8 mouse cellular contexts compared by ENCODE assay signal in genomic region chr10:45066931-45067308, GRCm38 (mm10). TPM values are rescaled to one million over a fixed set of nuclear protein-coding genes. Genes with fewer than 3 reads are reported as not detected.
DNase-seq lines count a peak whose midpoint lies in the region; ATAC-seq lines count a peak whose summit lies in the region.

Prep (plus strand) TSS chr10:45067203.

- peak within 1 kb of the TSS; percentile 64 for H3K4me2 ChIP-seq in hindbrain, embryonic 16.5 days (ENCODE audit: low read length)

- peak; percentile 75 to 88 for DNase-seq in cerebellum, postnatal 4 days (ENCODE audit: low spot score in 2 of 2)
- peak; percentile 94 for DNase-seq in gastrocnemius, adult 18-20 months (ENCODE audit: low spot score)
- DNase-seq in left cerebral cortex, adult 8-10 months (ENCODE audit: low spot score in 2 of 2) = peak; percentile 75 to 88
- DNase-seq in right cerebral cortex, adult 18-20 months = peak; percentile 93
- DNase-seq in urinary bladder, adult 2 months (ENCODE audit: low spot score) = peak; percentile 93

- H3K4me1 ChIP-seq in hindbrain, embryonic 16.5 days (ENCODE audit: control insufficient read depth, insufficient read depth, low read depth, low read length) = peaks cover 16% of the 10 kb centered on the region

- H3K9ac ChIP-seq in hindbrain, embryonic 16.5 days (ENCODE audit: low read depth, low read length) = peak within 1 kb of the TSS; percentile 83

- H3K36me3 ChIP-seq in hindbrain, embryonic 16.5 days (ENCODE audit: control insufficient read depth, insufficient read depth, low read length) = no peaks in the 10 kb centered on the region

- H3K27ac ChIP-seq in hindbrain, embryonic 16.5 days (ENCODE audit: low read depth, low read length) = peak within 1 kb of the TSS; percentile 79

- peak; percentile 92 for ATAC-seq in activated CD4-positive, CD25-positive, alpha-beta regulatory T cell, adult 4 months
- peak; percentile 96 for ATAC-seq in hindbrain, embryonic 16.5 days
- ATAC-seq in megakaryocyte, adult 5-6 weeks (ENCODE audit: poor library complexity, severe bottlenecking) = peak; percentile 95

- H3K27me3 ChIP-seq in hindbrain, embryonic 16.5 days (replicated peaks; ENCODE audit: control insufficient read depth, insufficient read depth, low read length) = no peaks in the 10 kb centered on the region

- 0% methylated on average over 29 of the region's 57 CpGs for WGBS in hindbrain, embryonic 16.5 days

- H3K9me3 ChIP-seq in hindbrain, embryonic 16.5 days (ENCODE audit: control insufficient read depth, low read length) = no peaks in the 10 kb centered on the region

- peak within 1 kb of the TSS; percentile 71 for H3K4me3 ChIP-seq in hindbrain, embryonic 16.5 days (ENCODE audit: low read length)

RNA-seq across cellular contexts. Expression of gene Prep, which starts in this region (rescaled TPM):
- 1 to 10 TPM; 4.1 to 5.2 TPM for polyA plus RNA-seq in activated CD4-positive, CD25-positive, alpha-beta regulatory T cell, adult 4 months (2017; shearing (Covaris generic))
- total RNA-seq in gastrocnemius, adult 18-20 months (2021) = 1 to 10 TPM; 6.0 to 6.9 TPM
- polyA plus RNA-seq in hindbrain, embryonic 16.5 days (2015; fragmentation: Nextera tagmentation; extraction: Ambion mirVana) = 26.9 and 28.1 TPM in 2 replicates
- 1 to 10 TPM; 8.4 to 8.9 (median 8.6) TPM for total RNA-seq in left cerebral cortex, adult 8-10 months (2022)
- 5.5 and 6.9 TPM in 2 replicates for total RNA-seq in megakaryocyte, adult 5-6 weeks (2015)
- 8.7 and 9.8 TPM in 2 replicates for total RNA-seq in megakaryocyte, adult 5-6 weeks (2017)
- 10.7 and 11.9 TPM in 2 replicates for polyA plus RNA-seq in urinary bladder, adult 2 months (2012; rRNA removed)

Comparison
In these comparisons a context has a peak if more than half of its experiments do, and no peak if none do; other contexts are left out.
1. Peak in every context shown above with its lines: DNase-seq, ATAC-seq, H3K4me3 ChIP-seq and H3K27ac ChIP-seq.